Mouse (Mus musculus): ENCODE measurements at regions not wholly inside any gene's neighbourhood (a gene's known extent, or its start where the extent isn't known, plus 50 kb on each side); places are given as distances from the start of the nearest gene placed in this dataset.
"Not testable (repeated sequence)": the region's sequence is repeated elsewhere in the genome, so short reads cannot be mapped to it uniquely, and the experiment has no call there.

GRCm38 (mm10) chr6:3169479-3169878, 229.9 kb downstream of the Samd9l start:
- not testable (repeated sequence) for H3K4me3 ChIP-seq (ENCODE audit: low read length); H3K27me3 ChIP-seq (replicated peaks; ENCODE audit: control insufficient read depth, insufficient read depth, low read length); H3K9me3 ChIP-seq (ENCODE audit: control insufficient read depth, low read length); H3K9ac ChIP-seq (ENCODE audit: low read depth, low read length); ATAC-seq; H3K36me3 ChIP-seq (ENCODE audit: control insufficient read depth, insufficient read depth, low read length); H3K4me2 ChIP-seq (ENCODE audit: low read depth, low read length); H3K4me1 ChIP-seq (ENCODE audit: control insufficient read depth, insufficient read depth, low read length); H3K27ac ChIP-seq (ENCODE audit: low read length)
- 58% methylated on average over 3 of the region's 4 CpGs for WGBS

- H3K27me3 ChIP-seq (replicated peaks; ENCODE audit: control insufficient read depth, insufficient read depth, low read length); H3K9me3 ChIP-seq (ENCODE audit: control insufficient read depth, low read length); H3K4me3 ChIP-seq (ENCODE audit: low read length); H3K36me3 ChIP-seq (ENCODE audit: control insufficient read depth, insufficient read depth, low read length); H3K27ac ChIP-seq (ENCODE audit: low read length); H3K4me2 ChIP-seq (ENCODE audit: low read depth, low read length); H3K4me1 ChIP-seq (ENCODE audit: control insufficient read depth, insufficient read depth, low read length); H3K9ac ChIP-seq (ENCODE audit: low read depth, low read length); ATAC-seq: not testable (repeated sequence)
- no CpG with 5 or more reads among the region's 1 CpGs for WGBS
Measured at GRCm38 (mm10) chr6:3166149-3166548, 233.2 kb downstream of the Samd9l start.

GRCm38 (mm10) chr6:3151901-3152300, 247.5 kb downstream of the Samd9l start:
- not testable (repeated sequence) for H3K9me3 ChIP-seq (ENCODE audit: control insufficient read depth, low read length); H3K9ac ChIP-seq (ENCODE audit: low read depth, low read length); H3K4me2 ChIP-seq (ENCODE audit: low read depth, low read length); H3K4me1 ChIP-seq (ENCODE audit: control insufficient read depth, insufficient read depth, low read length); ATAC-seq; H3K27me3 ChIP-seq (replicated peaks; ENCODE audit: control insufficient read depth, insufficient read depth, low read length); H3K4me3 ChIP-seq (ENCODE audit: low read length); H3K36me3 ChIP-seq (ENCODE audit: control insufficient read depth, insufficient read depth, low read length); H3K27ac ChIP-seq (ENCODE audit: low read length)
- 34% methylated on average over 2 of the region's 2 CpGs for WGBS

- not testable (repeated sequence) for H3K9me3 ChIP-seq (ENCODE audit: control insufficient read depth, low read length); H3K4me3 ChIP-seq (ENCODE audit: low read length); H3K4me2 ChIP-seq (ENCODE audit: low read depth, low read length); H3K4me1 ChIP-seq (ENCODE audit: control insufficient read depth, insufficient read depth, low read length); H3K27me3 ChIP-seq (replicated peaks; ENCODE audit: control insufficient read depth, insufficient read depth, low read length); ATAC-seq; H3K27ac ChIP-seq (ENCODE audit: low read length); H3K36me3 ChIP-seq (ENCODE audit: control insufficient read depth, insufficient read depth, low read length); H3K9ac ChIP-seq (ENCODE audit: low read depth, low read length)
- 68% methylated on average over 3 of the region's 3 CpGs for WGBS
Measured at GRCm38 (mm10) chr6:3137823-3138222, 261.5 kb downstream of the Samd9l start.

GRCm38 (mm10) chr6:3133763-3134162, 265.6 kb downstream of the Samd9l start:
- not testable (repeated sequence) for H3K27ac ChIP-seq (ENCODE audit: low read length); H3K4me1 ChIP-seq (ENCODE audit: control insufficient read depth, insufficient read depth, low read length); ATAC-seq; H3K4me2 ChIP-seq (ENCODE audit: low read depth, low read length); H3K27me3 ChIP-seq (replicated peaks; ENCODE audit: control insufficient read depth, insufficient read depth, low read length); H3K4me3 ChIP-seq (ENCODE audit: low read length); H3K9ac ChIP-seq (ENCODE audit: low read depth, low read length); H3K9me3 ChIP-seq (ENCODE audit: control insufficient read depth, low read length); H3K36me3 ChIP-seq (ENCODE audit: control insufficient read depth, insufficient read depth, low read length)
- WGBS = 78% methylated on average over 4 of the region's 4 CpGs

- H3K36me3 ChIP-seq (ENCODE audit: control insufficient read depth, insufficient read depth, low read length); H3K27ac ChIP-seq (ENCODE audit: low read length); H3K4me1 ChIP-seq (ENCODE audit: control insufficient read depth, insufficient read depth, low read length); H3K9me3 ChIP-seq (ENCODE audit: control insufficient read depth, low read length); H3K27me3 ChIP-seq (replicated peaks; ENCODE audit: control insufficient read depth, insufficient read depth, low read length); H3K4me3 ChIP-seq (ENCODE audit: low read length); H3K9ac ChIP-seq (ENCODE audit: low read depth, low read length); H3K4me2 ChIP-seq (ENCODE audit: low read depth, low read length): not testable (repeated sequence)
- WGBS = 29% methylated on average over 1 of the region's 3 CpGs
- ATAC-seq = 0 out of 2 replicates have a peak, but pooled peaks have one; percentile 16
Measured at GRCm38 (mm10) chr6:3116296-3116695, 283.1 kb downstream of the Samd9l start.
